Mouse (Mus musculus) small intestine, adult 2 months (tissue): Measurements from ENCODE around the gene 2610001J05Rik. TPM values are rescaled to one million over a fixed set of nuclear protein-coding genes. Genes with fewer than 3 reads are reported as not detected.

ENCODE experiments used
- H3K27ac ChIP-seq: fragments of 200-500 bp; 2 replicates; pipeline ENCODE4 v1.5.1; 2012; ENCODE audit warnings: low read depth, low read length, control low read depth, inconsistent platforms; ENCODE audit not compliant: insufficient read depth
- H3K27me3 ChIP-seq: fragments of 200-500 bp; 2 replicates; pipeline ENCODE4 v1.6.1; 2012; ENCODE audit warnings: mild to moderate bottlenecking, moderate library complexity, low read length, inconsistent platforms; ENCODE audit not compliant: control insufficient read depth, insufficient read depth
- H3K36me3 ChIP-seq: fragments of 200-500 bp; 2 replicates; pipeline ENCODE4 v1.6.1; 2012; ENCODE audit warnings: mild to moderate bottlenecking, low read length, control low read depth, inconsistent platforms; ENCODE audit not compliant: control insufficient read depth, insufficient read depth
- H3K4me1 ChIP-seq: fragments of 200-500 bp; 2 replicates; pipeline ENCODE4 v1.6.1; 2012; ENCODE audit warnings: low read length, inconsistent platforms, mixed read lengths; ENCODE audit not compliant: control insufficient read depth, insufficient read depth, insufficient read length
- H3K4me3 ChIP-seq: fragments of 200-500 bp; 2 replicates; pipeline ENCODE4 v1.5.1; 2012; ENCODE audit warnings: low read depth, mild to moderate bottlenecking, control low read depth, inconsistent platforms, low read length, moderate library complexity
- CTCF ChIP-seq: fragments of 200-500 bp; IDR thresholded peaks from 2 replicates; pipeline ENCODE4 v1.5.1; 2012; ENCODE audit warnings: low read depth, mild to moderate bottlenecking, control low read depth, inconsistent platforms, low read length, moderate library complexity, mixed read lengths; ENCODE audit not compliant: insufficient replicate concordance, insufficient read length; ENCODE audit errors: extremely low read depth
- POLR2A ChIP-seq: fragments of 200-500 bp; IDR thresholded peaks from 2 replicates; pipeline ENCODE4 v1.6.1; 2012; ENCODE audit warnings: low read depth, mild to moderate bottlenecking, control low read depth, inconsistent platforms, low read length, moderate library complexity
- WGBS: fragments of 180-500 bp; shearing (Covaris S2); methylation state at CpG from one replicate; pipeline ENCODE4 v1.1.7; 2018; 5-methylcytosine and 5-hydroxymethylcytosine counted together
- polyA plus RNA-seq: library from polyadenylated mRNA; depleted of rRNA; stranded (reverse); fragments of >200 nt; gene quantifications from 2 replicates; pipeline ENCODE4 v1.2.3, GENCODE M21; 2012; rRNA removed

The 2610001J05Rik gene
- polyA plus RNA-seq = 5.1 and 5.3 TPM in 2 replicates

DNA sequence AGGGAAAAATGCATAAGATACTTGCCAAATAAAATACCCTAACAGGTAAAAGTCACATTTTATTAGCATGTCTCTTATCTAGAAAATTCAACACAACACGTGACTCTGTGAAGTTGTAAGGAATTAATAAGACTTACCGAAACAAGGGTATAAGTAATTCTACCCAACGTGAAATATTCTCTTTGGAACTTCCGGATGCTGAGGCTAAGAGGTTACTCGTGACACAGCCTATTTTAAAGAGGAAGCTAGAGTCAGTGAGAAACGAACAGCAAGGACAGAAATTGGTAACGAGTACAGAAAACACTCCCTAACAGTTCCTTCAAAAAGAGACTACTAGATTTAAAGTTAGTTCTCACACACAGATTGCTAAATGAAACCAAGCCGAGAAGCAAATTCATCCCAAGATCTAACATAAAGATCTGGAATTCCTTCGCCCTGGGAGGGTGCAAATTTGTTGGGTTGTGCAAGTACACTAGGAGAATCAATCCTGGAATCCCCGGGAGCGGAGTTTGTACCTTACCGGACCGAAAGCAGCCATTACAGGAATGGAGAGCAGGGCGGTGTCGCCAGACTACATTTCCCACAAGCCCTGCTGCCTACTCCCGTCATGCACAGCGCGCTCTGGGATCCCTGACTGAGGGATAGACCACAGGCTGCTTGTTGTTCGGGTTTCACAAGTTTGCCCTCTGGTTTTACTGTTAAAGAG lies at the start of gene 2610001J05Rik:
Gene 2610001J05Rik, minus strand, starts transcription at position 600 of the 706 bp plus-strand sequence.
- Histone ChIP-seq H3K4me1 (peaks cover 4% of the 10 kb centered on the region; the same call in 1 of the 2 replicates), H3K27me3 (no peaks in the 10 kb centered on the region), H3K27ac (peak within 1 kb of the TSS; percentile 93), H3K4me3 (peak within 1 kb of the TSS; percentile 63), H3K36me3 (peaks cover 2% of the 10 kb centered on the region; the same call in 1 of the 2 replicates)
- WGBS = under 1% methylated on average over 19 of the region's 19 CpGs
- TF ChIP-seq POLR2A (peak; percentile 81), CTCF (no peak)

DNA sequence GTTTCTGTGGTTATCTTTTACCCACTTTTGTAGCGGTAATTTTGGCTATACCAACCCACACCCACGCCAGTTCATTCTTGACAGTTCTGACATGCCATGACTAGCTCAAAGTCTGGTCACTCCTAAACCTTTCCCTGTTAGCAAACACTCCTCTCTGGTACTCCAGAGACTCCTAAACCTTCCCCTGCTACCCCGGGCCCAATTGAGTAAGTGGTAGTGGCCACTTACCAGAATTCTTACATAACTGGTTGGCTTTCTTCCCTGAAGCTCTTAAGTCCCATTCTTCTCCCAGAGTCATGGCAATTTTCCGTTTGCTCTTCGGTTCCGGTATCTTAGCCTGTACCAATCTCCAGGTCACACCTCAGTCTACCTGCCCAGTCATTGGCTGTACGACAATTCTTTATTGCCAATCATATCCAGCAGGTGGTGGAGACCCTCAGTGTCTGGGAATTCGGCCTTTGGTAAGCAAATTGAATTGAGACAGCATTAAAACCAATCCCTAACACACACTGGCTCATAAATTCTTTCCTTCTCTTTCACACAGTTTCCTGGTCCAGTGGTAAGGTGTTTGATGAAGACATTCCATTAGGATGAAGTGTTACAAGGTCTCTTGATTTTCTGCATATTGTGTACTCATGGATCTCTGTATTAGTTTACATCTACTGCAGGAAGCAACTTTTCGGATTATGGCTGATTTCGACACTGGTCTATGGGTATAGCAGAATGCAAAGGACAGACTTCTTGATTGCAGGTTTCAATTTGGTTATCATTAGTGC lies 38.6 kb upstream of the 2610001J05Rik start:
- WGBS = 86% methylated on average over 10 of the region's 10 CpGs
- TF ChIP-seq POLR2A = no peak
- no peak for TF ChIP-seq CTCF

DNA sequence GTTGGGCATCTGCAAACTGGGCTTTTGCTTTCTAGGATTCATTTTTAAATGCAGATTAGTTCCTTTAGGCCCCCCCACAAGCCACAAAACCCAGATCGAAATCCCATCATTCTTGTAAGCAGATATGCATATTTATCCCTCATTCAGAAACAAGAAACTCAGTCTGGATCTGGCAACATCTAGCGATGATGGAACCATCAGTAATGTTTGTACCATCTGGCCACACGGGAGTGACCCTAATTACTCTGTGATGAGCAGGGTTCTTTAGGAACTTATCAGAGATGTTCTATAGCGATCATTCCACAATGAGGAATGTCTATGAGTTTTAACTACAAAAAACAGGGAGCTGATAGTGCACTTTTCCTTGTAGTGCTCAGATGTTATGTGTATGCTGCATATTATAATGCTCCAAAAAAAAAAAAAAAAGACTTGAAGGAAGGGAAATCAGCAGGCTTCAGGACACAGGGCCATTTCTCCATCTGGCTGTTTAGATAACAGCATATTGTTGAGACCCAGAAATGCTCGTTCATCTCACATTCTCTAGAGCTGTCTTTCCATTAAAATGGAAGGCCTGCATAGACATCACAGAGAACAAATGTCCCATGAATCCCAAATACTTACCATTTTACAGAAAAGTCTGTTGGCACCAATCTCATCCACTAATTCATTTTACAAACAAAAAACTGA lies 31.8 kb upstream of the 2610001J05Rik start:
- Histone ChIP-seq H3K27me3 (no peaks in the 10 kb centered on the region), H3K4me1 (no peaks in the 10 kb centered on the region), H3K4me3 (no peak overlapping the region), H3K27ac (no peak overlapping the region), H3K36me3 (no peaks in the 10 kb centered on the region)
- TF ChIP-seq CTCF (no peak), POLR2A (no peak)
- WGBS = 85% methylated on average over 5 of the region's 5 CpGs

More for the DNA sequence above, 38.6 kb upstream of the 2610001J05Rik start:
- no peak overlapping the region for H3K27ac ChIP-seq
- H3K36me3 ChIP-seq = no peaks in the 10 kb centered on the region
- no peaks in the 10 kb centered on the region for H3K4me1 ChIP-seq
- H3K4me3 ChIP-seq = no peak overlapping the region
- H3K27me3 ChIP-seq = no peaks in the 10 kb centered on the region

DNA sequence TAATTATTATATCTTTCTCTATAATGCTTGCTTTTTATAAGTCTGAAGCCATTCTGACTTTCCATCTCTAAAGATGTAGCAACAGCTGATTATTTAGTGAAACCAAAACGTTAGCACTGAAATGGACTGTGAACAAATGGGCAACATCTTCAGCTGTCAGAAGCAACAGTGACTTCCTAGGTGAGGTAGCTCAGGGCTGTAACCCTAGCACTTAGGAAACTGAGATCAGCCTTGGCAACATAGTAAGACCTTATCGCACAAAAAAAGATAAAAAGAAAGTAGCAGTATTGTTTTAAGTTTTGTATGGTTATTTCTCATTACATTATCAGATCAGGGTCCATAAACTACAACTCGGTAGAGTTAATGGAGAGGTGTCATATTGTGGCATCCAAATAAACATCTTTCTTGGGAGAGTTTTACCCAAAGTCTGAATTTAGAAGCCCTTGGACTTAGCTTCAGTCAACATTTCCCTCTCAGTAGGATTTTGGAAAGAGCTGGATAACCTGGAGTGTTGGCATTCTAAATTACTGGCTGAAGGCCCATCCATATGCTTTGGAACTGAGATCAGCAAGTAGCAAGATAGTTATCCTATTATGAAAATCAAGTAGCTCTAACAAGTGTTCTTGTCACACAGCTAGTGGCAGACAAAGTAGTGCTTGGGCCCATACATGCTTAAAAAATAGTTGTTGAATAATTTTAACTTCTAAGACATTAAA lies 13.7 kb upstream of the 2610001J05Rik start:
- TF ChIP-seq POLR2A (no peak), CTCF (no peak)
- no peaks in the 10 kb centered on the region for H3K36me3 ChIP-seq
- 75% methylated on average over 3 of the region's 3 CpGs for WGBS
- H3K27me3 ChIP-seq = no peaks in the 10 kb centered on the region
- no peak overlapping the region for H3K4me3 ChIP-seq
- H3K27ac ChIP-seq = no peak overlapping the region
- no peaks in the 10 kb centered on the region for H3K4me1 ChIP-seq

DNA sequence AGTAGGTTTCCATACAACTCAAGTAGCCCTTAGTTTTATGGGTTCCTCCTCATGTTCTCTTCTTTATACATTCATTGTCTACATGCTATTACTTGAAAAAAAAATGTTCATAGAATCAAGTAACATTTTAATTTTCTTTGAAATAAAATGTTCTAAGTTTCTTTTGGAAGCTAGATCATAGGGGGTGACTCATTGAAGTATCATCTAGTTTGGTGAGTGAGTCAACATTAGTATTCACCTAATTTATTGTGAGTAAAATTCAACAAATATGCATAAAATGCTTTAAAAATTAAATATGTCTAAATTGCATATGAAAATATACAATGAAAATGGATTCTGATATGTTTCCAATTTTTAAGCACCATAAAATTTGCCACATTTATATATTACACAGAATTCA lies 11.6 kb upstream of the 2610001J05Rik start:
- Histone ChIP-seq H3K27ac (no peak overlapping the region), H3K27me3 (no peaks in the 10 kb centered on the region), H3K4me1 (no peaks in the 10 kb centered on the region), H3K4me3 (no peak overlapping the region), H3K36me3 (no peaks in the 10 kb centered on the region)
- TF ChIP-seq CTCF (no peak), POLR2A (no peak)

GRCm38 (mm10) chr6:13873959-13874358 lies 2.6 kb upstream of the 2610001J05Rik start:
- TF ChIP-seq POLR2A = no peak
- no peak for TF ChIP-seq CTCF
- WGBS = 81% methylated on average over 2 of the region's 2 CpGs
- Histone ChIP-seq H3K27me3 (no peaks in the 10 kb centered on the region), H3K4me3 (no peak overlapping the region), H3K36me3 (no peaks in the 10 kb centered on the region), H3K4me1 (peaks cover 4% of the 10 kb centered on the region; the same call in 1 of the 2 replicates), H3K27ac (no peak overlapping the region)
